Mouse (Mus musculus): ENCODE measurements around the gene Dhtkd1. TPM values are rescaled to one million over a fixed set of nuclear protein-coding genes. Genes with fewer than 3 reads are reported as not detected.

Dhtkd1 gene
- 14.7 and 16.9 TPM in 2 replicates for polyA plus RNA-seq (2012; rRNA removed)

GRCm38 (mm10) chr2:5942416-5943032 lies at the start of gene Dhtkd1:
TSS of gene Dhtkd1 (minus strand) at chr2:5942792.

GRCm38 (mm10) chr2:5950766-5951595 lies 8.4 kb upstream of the Dhtkd1 start, which contains the start of gene Upf2:
TSS of gene Upf2 (plus strand) at chr2:5951469.

GRCm38 (mm10) chr2:5894843-5895570 lies 47.6 kb downstream of the Dhtkd1 start, which contains the start of gene Sec61a2:
TSS of gene Sec61a2 (minus strand) at chr2:5895432.

GRCm38 (mm10) chr2:5862834-5863233 lies 79.8 kb downstream of the Dhtkd1 start, which contains the start of gene Gm13199:
TSS of gene Gm13199 (minus strand) at chr2:5862934.

Other genes with a start within 250 kb of the Dhtkd1 start
- gene Camk1d, start 228.3 kb downstream of the Dhtkd1 start, polyA plus RNA-seq (2012; rRNA removed): 12.8 and 13.0 TPM in 2 replicates
- 12.2 and 15.6 TPM in 2 replicates for gene Nudt5, start 97.8 kb downstream of the Dhtkd1 start, polyA plus RNA-seq (2012; rRNA removed)
- 136 and 145 TPM in 2 replicates for gene Cdc123, start 97.6 kb downstream of the Dhtkd1 start, polyA plus RNA-seq (2012; rRNA removed)
- gene Gm13199, start 79.9 kb downstream of the Dhtkd1 start, polyA plus RNA-seq (2012; rRNA removed): 7.3 and 8.6 TPM in 2 replicates
- 186 and 194 TPM in 2 replicates for gene Sec61a2, start 47.4 kb downstream of the Dhtkd1 start, polyA plus RNA-seq (2012; rRNA removed)
- gene Upf2, start 8.7 kb upstream of the Dhtkd1 start, polyA plus RNA-seq (2012; rRNA removed): 11.3 and 11.6 TPM in 2 replicates
- 2.9 and 3.3 TPM in 2 replicates for gene Proser2, start 187.4 kb upstream of the Dhtkd1 start, polyA plus RNA-seq (2012; rRNA removed)

Measured in central nervous system, embryonic 18 days (tissue).